Mouse (Mus musculus): ENCODE measurements around the gene Irx1.

DNA sequence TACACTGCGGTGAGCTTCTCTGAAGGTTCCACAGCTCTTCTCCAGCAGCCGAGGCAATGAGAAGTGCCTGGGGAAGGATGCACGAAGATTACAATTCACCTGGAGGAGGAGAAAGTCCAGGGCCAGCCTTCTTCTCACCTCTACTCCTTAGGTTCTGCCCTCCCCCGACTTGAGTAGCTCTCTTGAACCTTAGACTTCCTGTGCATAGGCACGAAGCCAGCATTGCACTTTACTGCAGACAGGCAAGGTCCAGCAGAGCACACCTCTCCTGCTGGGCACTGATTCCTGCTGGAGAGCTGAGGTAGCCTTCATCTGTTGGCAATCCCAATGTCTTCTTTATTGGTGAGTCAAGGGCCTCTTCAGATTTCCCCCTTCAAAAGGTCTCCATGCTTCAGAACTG, 13.7 kb downstream of the Irx1 start:
- TF ChIP-seq GATA1 (IDR thresholded peaks at IDR 0.05; ENCODE audit: borderline replicate concordance, low read length) (no peak), CTCF (IDR thresholded peaks at IDR 0.05; ENCODE audit: low read depth, low read length) (no peak), TAL1 (conservative IDR thresholded peaks at IDR 0.05; ENCODE audit: low read depth, low read length) (no peak), POLR2AphosphoS5 (IDR thresholded peaks at IDR 0.05; ENCODE audit: insufficient replicate concordance, low read depth, low read length) (no peak), GATA2 (IDR thresholded peaks at IDR 0.05; ENCODE audit: borderline replicate concordance, low read depth, low read length) (no peak)
